Mouse (Mus musculus) urinary bladder, adult 2 months (tissue): Measurements from ENCODE around the gene Syce2. TPM values are rescaled to one million over a fixed set of nuclear protein-coding genes. Genes with fewer than 3 reads are reported as not detected.

Source experiments
- DNase-seq: peaks from one replicate; pipeline ENCODE4 v3.0.0; 2022; ENCODE audit warnings: low spot score
- polyA plus RNA-seq: library from polyadenylated mRNA; depleted of rRNA; stranded (reverse); fragments of >200 nt; gene quantifications from 2 replicates; pipeline ENCODE4 v1.2.3, GENCODE M21; 2012; rRNA removed

Gene Syce2
- polyA plus RNA-seq, 1 experiment: 3.2 TPM

- DNase-seq: no peak
These were observed 56.8 kb downstream of the Syce2 start for GRCm38 (mm10) chr8:84928456-84929306.

GRCm38 (mm10) chr8:84930582-84930981, 58.7 kb downstream of the Syce2 start:
- DNase-seq: no peak

- no peak for DNase-seq
These were observed 62.1 kb downstream of the Syce2 start for GRCm38 (mm10) chr8:84933767-84934559.

- no peak for DNase-seq
These were observed 62.9 kb downstream of the Syce2 start for GRCm38 (mm10) chr8:84934860-84935259.

- no peak for DNase-seq
These were observed 63.6 kb downstream of the Syce2 start for GRCm38 (mm10) chr8:84935489-84935888.

- DNase-seq: no peak
These were observed 64.4 kb downstream of the Syce2 start for GRCm38 (mm10) chr8:84936041-84936961.

GRCm38 (mm10) chr8:84936962-84937546, 65.1 kb downstream of the Syce2 start, which contains the start of gene Mast1:
Gene Mast1 (minus strand): TSS chr8:84937359.
- peak; percentile 47 for DNase-seq

Other genes with a start within 250 kb of the Syce2 start
- 14.7 and 23.3 TPM in 2 replicates for gene Ier2, start 209.3 kb upstream of the Syce2 start, polyA plus RNA-seq
- gene Trmt1, start 185.8 kb upstream of the Syce2 start, polyA plus RNA-seq: 71.7 and 76.3 TPM in 2 replicates
- 39.5 and 49.4 TPM in 2 replicates for gene Nacc1, start 184.2 kb upstream of the Syce2 start, polyA plus RNA-seq
- gene Lyl1, start 170.7 kb upstream of the Syce2 start, polyA plus RNA-seq: 7.8 and 8.7 TPM in 2 replicates
- gene G430095P16Rik, start 149.1 kb upstream of the Syce2 start, polyA plus RNA-seq: 1.0 and 1.2 TPM in 2 replicates
- 21.7 and 77.0 TPM in 2 replicates for gene Nfix, start 71.8 kb upstream of the Syce2 start, polyA plus RNA-seq
- gene Dand5, start 49.3 kb upstream of the Syce2 start, polyA plus RNA-seq: 4.7 and 4.8 TPM in 2 replicates
- 22.0 and 22.2 TPM in 2 replicates for gene Gadd45gip1, start 40.6 kb upstream of the Syce2 start, polyA plus RNA-seq
- 63.3 and 69.9 TPM in 2 replicates for gene Rad23a, start 31.4 kb upstream of the Syce2 start, polyA plus RNA-seq
- 362 and 430 TPM in 2 replicates for gene Calr, start 25.2 kb upstream of the Syce2 start, polyA plus RNA-seq
- 39.2 and 51.4 TPM in 2 replicates for gene Farsa, start 15.1 kb upstream of the Syce2 start, polyA plus RNA-seq
- gene Gcdh, start 21.8 kb downstream of the Syce2 start, polyA plus RNA-seq: 31.4 and 33.1 TPM in 2 replicates
- 0.15 TPM in 2 replicates for gene Klf1, start 29.8 kb downstream of the Syce2 start, polyA plus RNA-seq
- 18.4 and 20.4 TPM in 2 replicates for gene Dnase2a, start 36.4 kb downstream of the Syce2 start, polyA plus RNA-seq
- 0.17 and 0.19 TPM in 2 replicates for gene Mast1, start 65.2 kb downstream of the Syce2 start, polyA plus RNA-seq
- not detected in 2 replicates for gene Rtbdn, start 74.9 kb downstream of the Syce2 start, polyA plus RNA-seq
- not detected in 2 replicates for gene Gm49661, start 97.3 kb downstream of the Syce2 start, polyA plus RNA-seq
- 215 and 231 TPM in 2 replicates for gene Prdx2, start 97.5 kb downstream of the Syce2 start, polyA plus RNA-seq
- 49.4 and 49.5 TPM in 2 replicates for gene Rnaseh2a, start 97.7 kb downstream of the Syce2 start, polyA plus RNA-seq
- gene Junb, start 106.6 kb downstream of the Syce2 start, polyA plus RNA-seq: 97.4 and 121 TPM in 2 replicates
- gene Hook2, start 118.5 kb downstream of the Syce2 start, polyA plus RNA-seq: 26.9 and 28.5 TPM in 2 replicates
- gene Best2, start 142.4 kb downstream of the Syce2 start, polyA plus RNA-seq: 0.04 TPM in 1 of 2 replicates, not detected in the other
- 113 and 136 TPM in 2 replicates for gene Asna1, start 153.2 kb downstream of the Syce2 start, polyA plus RNA-seq
- 109 and 140 TPM in 2 replicates for gene Trir, start 154.7 kb downstream of the Syce2 start, polyA plus RNA-seq
- 50.0 and 53.0 TPM in 2 replicates for gene Tnpo2, start 164.8 kb downstream of the Syce2 start, polyA plus RNA-seq
- 38.9 and 54.7 TPM in 2 replicates for gene Fbxw9, start 187.9 kb downstream of the Syce2 start, polyA plus RNA-seq
- gene Gm5741, start 195.9 kb downstream of the Syce2 start, polyA plus RNA-seq: 0.43 and 1.2 TPM in 2 replicates
- gene Dhps, start 199.6 kb downstream of the Syce2 start, polyA plus RNA-seq: 41.0 and 47.1 TPM in 2 replicates
- 95.6 and 103 TPM in 2 replicates for gene Wdr83os, start 208.6 kb downstream of the Syce2 start, polyA plus RNA-seq
- gene Wdr83, start 209.2 kb downstream of the Syce2 start, polyA plus RNA-seq: 35.8 and 45.7 TPM in 2 replicates
- gene Man2b1, start 211.2 kb downstream of the Syce2 start, polyA plus RNA-seq: 72.9 and 74.8 TPM in 2 replicates